Mouse (Mus musculus): ENCODE data around the gene Sept11.

DNA sequence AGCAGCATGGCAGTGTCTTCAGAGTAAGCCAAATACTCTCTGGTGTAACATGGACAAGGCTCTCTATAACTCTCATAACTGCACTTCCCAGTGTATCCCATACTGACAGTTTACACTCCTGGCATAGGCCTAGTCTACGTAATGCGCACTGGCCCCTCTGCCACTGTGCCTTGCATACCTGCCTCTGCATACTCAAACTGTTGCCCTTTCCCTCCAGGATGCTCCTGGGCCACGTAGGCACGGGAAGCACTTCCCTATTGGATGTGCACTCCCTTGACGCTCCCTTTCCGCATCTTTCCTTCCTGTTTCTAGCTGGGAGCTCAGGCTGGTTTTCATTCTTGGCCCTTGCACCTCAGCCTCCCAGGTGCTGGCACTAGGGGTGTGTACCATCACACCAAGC, 91.3 kb downstream of the Sept11 start:
- TF ChIP-seq USF1 (IDR thresholded peaks at IDR 0.05; ENCODE audit: low read depth, low read length) (no peak), POLR2A (IDR thresholded peaks at IDR 0.05; ENCODE audit: low read depth, low read length) (no peak), CTCF (conservative IDR thresholded peaks at IDR 0.05 in 1 of 2, IDR thresholded peaks at IDR 0.05 in 1 of 2; ENCODE audit: low read depth in 2 of 2, low read length in 2 of 2) (no peak), EP300 (IDR thresholded peaks at IDR 0.05; ENCODE audit: low read length) (no peak), SMC3 (IDR thresholded peaks at IDR 0.05; ENCODE audit: low read depth, low read length) (no peak), MAFK (IDR thresholded peaks at IDR 0.05; ENCODE audit: insufficient replicate concordance, low read length) (no peak), ZNF384 (IDR thresholded peaks at IDR 0.05; ENCODE audit: low read depth, low read length) (no peak), HCFC1 (IDR thresholded peaks at IDR 0.05; ENCODE audit: low read depth, low read length) (no peak), MAX (IDR thresholded peaks at IDR 0.05; ENCODE audit: low read length) (no peak)

Measured in CH12.LX (cell line).